Mouse (Mus musculus) adrenal gland, postnatal 0 days (tissue): ENCODE results near the gene Zfp65. TPM values are rescaled to one million over a fixed set of nuclear protein-coding genes. Genes with fewer than 3 reads are reported as not detected.

Experiments
- polyA plus RNA-seq: library from polyadenylated mRNA; unstranded; fragments of >200 nt; fragmentation: Nextera tagmentation; extraction: Ambion mirVana; gene quantifications from 2 replicates; pipeline ENCODE4 v1.2.1, GENCODE M21; 2015

Gene Zfp65
- 3.7 and 5.6 TPM in 2 replicates for polyA plus RNA-seq

GRCm38 (mm10) chr13:67728641-67729318 lies at the start of gene Zfp65:
Zfp65 (minus strand) TSS chr13:67729173.

GRCm38 (mm10) chr13:67754333-67755306 lies 25.6 kb upstream of the Zfp65 start, which contains the start of gene Zfp85:
Zfp85 (minus strand) TSS chr13:67755228.

GRCm38 (mm10) chr13:67686971-67687370 lies 42.0 kb downstream of the Zfp65 start, which contains the start of gene Zfp738:
Zfp738 (minus strand) TSS chr13:67687071.

Other genes starting within 250 kb of the Zfp65 start
- gene Zfp874b, start 244.9 kb downstream of the Zfp65 start, polyA plus RNA-seq: 4.2 and 4.6 TPM in 2 replicates
- gene Zfp58, start 228.6 kb downstream of the Zfp65 start, polyA plus RNA-seq: 5.8 and 6.9 TPM in 2 replicates
- not detected in 2 replicates for gene Gm26965, start 203.0 kb downstream of the Zfp65 start, polyA plus RNA-seq
- gene Zfp87, start 203.0 kb downstream of the Zfp65 start, polyA plus RNA-seq: 45.3 and 77.5 TPM in 2 replicates
- 7.8 and 9.3 TPM in 2 replicates for gene Zfp748, start 175.3 kb downstream of the Zfp65 start, polyA plus RNA-seq
- gene Zfp729b, start 119.5 kb downstream of the Zfp65 start, polyA plus RNA-seq: 3.7 and 4.0 TPM in 2 replicates
- gene Gm49345, start 91.4 kb downstream of the Zfp65 start, polyA plus RNA-seq: not detected in 2 replicates
- 1.4 and 1.7 TPM in 2 replicates for gene Zfp729a, start 91.4 kb downstream of the Zfp65 start, polyA plus RNA-seq
- gene Zfp738, start 42.1 kb downstream of the Zfp65 start, polyA plus RNA-seq: 10.0 and 10.3 TPM in 2 replicates
- 6.7 and 9.9 TPM in 2 replicates for gene Zfp85, start 26.1 kb upstream of the Zfp65 start, polyA plus RNA-seq
- gene Zfp493, start 50.5 kb upstream of the Zfp65 start, polyA plus RNA-seq: 2.4 and 2.8 TPM in 2 replicates
- gene Zfp273, start 84.6 kb upstream of the Zfp65 start, polyA plus RNA-seq: 10.7 and 12.7 TPM in 2 replicates
- 4.8 and 5.0 TPM in 2 replicates for gene Gm10037, start 101.9 kb upstream of the Zfp65 start, polyA plus RNA-seq
- not detected in 2 replicates for gene BC048507, start 134.2 kb upstream of the Zfp65 start, polyA plus RNA-seq